Mouse (Mus musculus) myocyte (in vitro differentiated cells): ENCODE measurements at regions not wholly inside any gene's neighbourhood (a gene's known extent, or its start where the extent isn't known, plus 50 kb on each side); places are given as distances from the start of the nearest gene placed in this dataset.

Experiments used
- CEBPB ChIP-seq: IDR thresholded peaks from 2 replicates; pipeline ENCODE4 v1.6.1; 2011; ENCODE audit warnings: mild to moderate bottlenecking, moderate library complexity; ENCODE audit not compliant: poor library complexity, insufficient read depth, severe bottlenecking
- E2F4 ChIP-seq: IDR thresholded peaks from one replicate; pipeline ENCODE4 v1.6.1; 2011; ENCODE audit warnings: mild to moderate bottlenecking, control low read depth, moderate library complexity; ENCODE audit not compliant: insufficient read depth
- MAX ChIP-seq: IDR thresholded peaks from one replicate; pipeline ENCODE4 v1.6.1; 2011; ENCODE audit warnings: low read depth, mild to moderate bottlenecking, control low read depth
- MYOD1 ChIP-seq, 3 experiments: IDR thresholded peaks; one replicate each; pipeline ENCODE4 v1.6.1; 2011; ENCODE audit warnings: control low read depth in 2 of 3, low read depth in 2 of 3, mild to moderate bottlenecking in 2 of 3, moderate library complexity in 1 of 3; ENCODE audit not compliant: insufficient read length in 2 of 3, control insufficient read depth in 1 of 3
- POLR2A ChIP-seq: IDR thresholded peaks from one replicate; pipeline ENCODE4 v1.6.1; 2011; ENCODE audit warnings: low read depth, mild to moderate bottlenecking, control low read depth, moderate library complexity; ENCODE audit not compliant: insufficient read length
- POLR2AphosphoS2 ChIP-seq: IDR thresholded peaks from one replicate; pipeline ENCODE4 v1.6.1; 2011; ENCODE audit warnings: low read depth, control low read depth; ENCODE audit not compliant: insufficient read length

GRCm38 (mm10) chr13:35603080-35603479 is 56.6 kb upstream of the Cdyl start:
- TF ChIP-seq E2F4 (no peak), CEBPB (no peak), POLR2A (no peak), POLR2AphosphoS2 (no peak), MAX (no peak), MYOD1 (IDR thresholded peaks at IDR 0.05; ENCODE audit: control insufficient read depth in 1 of 3, insufficient read length in 2 of 3, low read depth in 2 of 3) (no peak)
